Mouse (Mus musculus) CD8-positive naive resting alpha-beta T cell, adult 2 months (primary cell): ENCODE data around the gene Ephx3.
"Not testable (repeated sequence)": the region's sequence is repeated elsewhere in the genome, so short reads cannot be mapped to it uniquely, and the experiment has no call there.

Experiments used
- DNase-seq, 2 experiments: peaks; one replicate each; pipeline ENCODE4 v3.0.0; 2022; ENCODE audit warnings: low read depth in 2 of 2, low spot score in 2 of 2

Ephx3 gene

DNA sequence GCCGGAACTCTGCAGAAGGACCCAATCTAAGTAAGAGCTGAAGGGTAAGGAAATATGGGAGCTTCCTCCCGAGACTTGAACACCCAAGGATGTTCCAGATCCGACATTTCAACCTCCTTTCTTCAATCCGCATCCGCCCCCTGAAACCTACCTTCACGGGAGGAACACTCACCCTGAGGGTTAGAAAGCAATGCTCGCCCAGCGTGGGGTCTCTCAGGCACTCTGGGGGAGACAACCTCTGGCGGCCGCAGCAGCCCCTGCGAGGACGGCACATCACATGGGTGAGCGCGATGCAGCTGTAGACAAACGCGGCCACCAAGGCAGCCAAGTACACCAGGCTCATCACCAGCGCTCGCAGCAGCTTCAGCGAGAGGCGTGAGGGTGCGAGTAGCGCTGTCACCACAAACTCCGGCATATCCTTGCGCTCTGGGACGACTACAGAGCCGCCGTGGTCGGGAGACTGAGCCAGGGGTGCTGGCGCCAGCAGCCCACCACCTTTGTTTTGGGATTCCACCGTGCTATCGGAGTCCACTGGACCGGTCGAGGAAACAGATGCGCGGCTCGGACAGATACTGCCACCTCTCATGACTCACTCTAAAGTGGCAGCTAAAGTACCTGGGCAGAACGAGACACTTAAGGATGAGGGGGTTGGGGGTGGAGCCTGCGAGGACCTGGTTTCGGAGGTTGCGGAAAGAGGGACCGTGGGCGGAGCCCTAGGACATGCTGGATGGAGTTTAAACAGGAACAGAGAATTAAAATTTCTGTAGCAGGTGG lies at the start of gene Ephx3:
TSS of gene Ephx3 (minus strand) at position 687 of the 774 bp plus-strand sequence.
- no peak for DNase-seq

DNA sequence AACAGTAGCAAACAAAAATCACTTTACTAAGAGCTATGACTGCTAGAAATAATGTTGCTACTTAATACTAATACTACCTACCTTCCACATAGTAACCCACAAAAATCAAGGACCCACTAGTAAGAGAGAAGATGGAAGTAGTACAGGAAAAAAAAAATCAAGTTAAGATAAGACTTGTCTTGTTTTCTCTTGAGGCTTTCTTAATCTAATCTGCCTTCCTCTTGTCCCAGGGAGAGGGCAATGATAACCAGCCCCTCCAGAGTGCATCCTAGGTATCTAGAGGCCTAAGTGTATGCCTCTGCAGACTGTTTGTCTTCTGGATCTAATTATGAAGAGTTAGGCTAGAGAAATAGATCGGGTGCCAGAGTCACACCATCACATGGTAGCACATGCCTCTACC lies 49.2 kb upstream of the Ephx3 start:
- no peak for DNase-seq

DNA sequence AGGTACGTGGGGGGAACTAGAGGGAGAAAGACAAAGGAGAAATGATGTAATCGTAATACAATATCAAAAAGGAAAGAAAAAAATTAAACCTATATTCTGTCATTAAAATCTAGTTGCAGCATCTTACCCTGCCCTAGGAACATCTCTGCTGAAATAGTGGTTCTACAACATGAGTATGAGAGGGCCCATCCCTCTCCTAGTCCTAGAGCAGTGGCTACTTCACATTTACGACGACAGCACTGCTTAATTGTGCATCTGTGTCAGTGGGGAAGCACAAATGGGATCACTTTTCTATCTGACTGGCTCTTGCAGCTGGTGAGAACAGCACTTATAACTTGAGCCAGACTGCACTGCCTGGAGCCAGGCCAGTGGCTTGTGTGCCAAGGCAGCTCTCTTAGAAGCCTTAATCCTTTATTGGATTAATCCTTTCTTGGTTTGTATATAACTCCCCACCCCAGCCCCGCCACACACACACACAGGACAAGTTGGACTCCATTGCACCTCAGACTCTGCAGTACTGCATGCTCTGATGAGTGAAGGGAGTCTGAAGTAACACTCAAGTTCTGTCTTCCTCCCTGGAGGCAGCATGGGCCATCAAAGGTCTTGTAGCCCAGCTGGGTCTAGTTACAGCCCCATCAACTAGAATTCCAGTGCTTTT lies 46.3 kb upstream of the Ephx3 start:
- DNase-seq: no peak

DNA sequence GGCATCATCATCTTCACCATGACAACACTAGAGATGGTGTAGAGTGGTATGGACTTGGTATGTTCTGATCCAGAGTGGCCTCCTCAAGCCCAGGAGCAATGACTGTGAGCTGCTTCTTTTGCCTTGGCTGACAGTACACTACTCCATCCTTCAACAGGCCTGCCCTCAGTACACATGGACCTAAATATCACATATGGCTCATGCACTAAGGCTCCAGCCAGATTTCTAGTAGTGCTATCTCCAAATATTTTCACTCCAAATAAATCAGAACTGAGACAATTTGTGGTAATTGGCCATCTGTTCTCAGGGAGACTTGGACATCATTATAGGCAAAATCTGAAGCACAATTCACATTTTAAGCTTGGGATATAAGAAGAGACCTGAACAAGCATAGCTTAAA lies 43.8 kb upstream of the Ephx3 start:
- DNase-seq: no peak

DNA sequence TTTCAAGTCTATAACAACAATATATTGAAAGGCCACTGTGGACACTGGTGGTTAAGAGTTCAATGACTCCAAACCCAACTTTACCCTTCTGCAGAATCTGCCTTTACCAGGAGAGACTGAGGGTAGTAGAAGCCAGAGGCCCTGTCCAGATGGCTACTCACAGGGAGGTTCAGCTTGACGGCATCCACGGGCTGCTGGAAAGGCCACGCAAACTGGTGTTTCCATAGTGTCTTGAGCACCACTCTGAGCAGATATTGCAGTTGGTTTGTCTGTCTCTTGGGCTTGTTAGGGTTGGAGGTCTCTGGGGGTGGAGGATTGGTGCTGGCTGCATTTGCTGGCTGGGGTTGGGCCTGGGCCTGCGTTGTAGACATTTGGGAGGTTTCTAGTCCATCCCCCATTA lies 39.9 kb upstream of the Ephx3 start:
- DNase-seq: no peak

DNA sequence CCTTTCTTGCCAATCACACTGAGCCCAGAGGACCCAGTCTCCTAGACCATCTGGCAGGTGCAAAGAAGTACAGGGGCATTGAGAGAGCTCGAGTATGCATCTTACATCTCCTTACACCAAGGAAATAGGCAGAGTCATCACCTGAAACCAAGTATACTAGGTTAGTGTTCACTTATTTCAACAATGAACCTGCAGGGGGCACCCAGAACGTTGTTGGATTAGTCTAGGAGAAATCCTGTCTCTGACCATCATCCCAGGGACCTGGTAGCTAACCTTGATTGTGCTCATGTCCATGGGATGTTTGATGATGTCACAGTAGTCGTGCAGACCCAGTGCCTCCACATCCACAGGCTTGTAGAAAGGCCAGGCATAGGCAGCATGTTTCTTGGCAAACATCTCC lies 31.5 kb upstream of the Ephx3 start:
- DNase-seq: no peak

DNA sequence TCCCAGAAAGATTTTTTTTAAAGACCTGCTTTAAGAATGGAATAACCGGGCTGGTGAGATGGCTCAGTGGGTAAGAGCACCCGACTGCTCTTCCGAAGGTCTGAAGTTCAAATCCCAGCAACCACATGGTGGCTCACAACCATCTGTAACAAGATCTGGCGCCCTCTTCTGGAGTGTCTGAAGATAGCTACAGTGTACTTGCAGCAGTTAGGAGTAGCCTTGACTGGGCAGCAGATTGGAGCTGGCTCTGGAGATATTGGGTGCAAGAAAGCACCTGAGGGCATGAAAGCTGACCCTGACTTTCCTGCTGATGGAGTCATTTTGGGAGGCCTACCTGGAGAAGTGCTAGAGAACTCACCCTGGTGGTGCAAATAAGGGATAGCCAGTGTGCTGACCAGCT lies 26.2 kb upstream of the Ephx3 start:
- not testable (repeated sequence) for DNase-seq

DNA sequence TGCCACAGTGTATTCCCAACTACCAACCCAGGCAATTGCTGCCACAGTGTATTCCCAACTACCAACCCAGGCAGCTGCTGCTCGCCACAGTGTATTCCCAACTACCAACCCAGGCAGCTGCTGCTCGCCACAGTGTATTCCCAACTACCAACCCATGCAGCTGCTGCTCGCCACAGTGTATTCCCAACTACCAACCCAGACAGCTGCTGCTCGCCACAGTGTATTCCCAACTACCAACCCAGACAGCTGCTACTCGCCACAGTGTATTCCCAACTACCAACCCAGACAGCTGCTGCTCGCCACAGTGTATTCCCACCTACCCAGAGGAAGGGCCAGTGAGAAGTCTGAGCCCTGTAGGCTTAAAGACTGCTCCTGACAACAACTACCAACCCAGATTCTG lies 22.2 kb upstream of the Ephx3 start:
- DNase-seq: not testable (repeated sequence)

DNA sequence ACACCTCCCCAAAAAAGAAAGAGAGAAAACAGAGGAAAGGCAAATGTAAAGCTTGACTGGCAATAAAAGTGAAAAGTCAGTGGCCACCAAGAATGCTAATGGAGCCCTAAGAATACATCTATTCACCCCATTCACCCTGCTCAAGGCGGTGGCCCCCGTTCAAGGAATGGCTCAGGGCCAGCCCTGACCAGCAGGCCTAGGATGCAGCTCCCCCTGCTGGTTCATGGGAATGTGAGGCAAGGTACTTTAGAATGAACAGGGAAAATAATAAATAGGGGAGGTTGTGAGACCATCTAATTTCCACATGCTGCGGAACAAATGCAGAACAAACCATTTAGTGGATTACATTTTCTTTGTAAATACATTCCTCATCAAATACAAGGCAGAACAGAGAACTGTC lies 20.4 kb upstream of the Ephx3 start:
- peak; percentile 32 to 36 for DNase-seq

DNA sequence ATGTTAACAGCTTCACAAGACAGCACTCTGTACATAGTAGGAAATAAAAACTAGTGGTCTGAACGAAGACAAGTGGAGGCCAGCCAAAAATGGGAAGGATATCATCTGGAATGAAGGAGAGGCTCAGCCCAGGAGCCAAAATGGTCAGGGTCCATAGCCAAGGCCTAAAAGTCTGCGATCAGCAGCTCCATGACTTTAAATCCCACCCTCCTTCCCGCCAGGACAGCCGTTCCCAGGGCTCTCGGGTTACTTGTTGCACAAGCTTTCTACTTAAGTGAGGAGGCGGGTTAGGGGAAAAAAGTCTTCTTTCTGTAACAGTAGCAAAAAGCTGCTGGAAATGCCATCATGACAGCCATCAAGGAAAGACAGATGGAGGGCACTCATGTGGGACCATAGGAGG lies 19.8 kb upstream of the Ephx3 start:
- no peak for DNase-seq

DNA sequence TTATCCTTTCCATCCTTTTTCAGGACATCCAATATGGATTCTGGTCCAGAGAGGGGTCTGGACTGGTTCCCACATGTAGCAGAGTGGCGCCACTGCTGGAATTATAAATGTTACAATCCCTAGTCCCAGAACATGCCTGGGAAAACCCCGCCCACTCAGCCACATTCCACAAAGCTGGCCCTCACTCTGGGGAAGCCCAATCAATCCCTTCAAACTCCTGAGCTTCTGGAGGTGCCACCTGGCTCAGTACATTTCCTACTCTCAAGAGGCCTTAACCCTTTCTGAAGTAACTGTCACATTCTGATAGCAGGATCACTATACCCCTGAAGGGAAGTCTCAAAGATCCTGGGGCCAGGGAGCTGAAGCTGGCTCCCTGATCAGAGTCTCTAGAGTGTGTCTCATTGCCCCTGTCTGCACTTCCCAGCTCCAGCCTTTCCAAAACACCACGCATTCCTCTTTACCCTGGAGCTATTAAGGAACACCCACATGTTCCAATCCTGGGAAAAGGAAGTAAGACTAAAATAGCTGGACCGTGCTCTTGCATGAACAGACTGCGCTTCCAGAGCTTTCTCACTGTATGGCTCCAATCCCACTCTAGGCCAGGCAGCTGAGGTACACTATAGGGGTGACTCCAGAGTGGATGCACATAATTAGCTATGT lies 18.4 kb upstream of the Ephx3 start:
- no peak for DNase-seq

DNA sequence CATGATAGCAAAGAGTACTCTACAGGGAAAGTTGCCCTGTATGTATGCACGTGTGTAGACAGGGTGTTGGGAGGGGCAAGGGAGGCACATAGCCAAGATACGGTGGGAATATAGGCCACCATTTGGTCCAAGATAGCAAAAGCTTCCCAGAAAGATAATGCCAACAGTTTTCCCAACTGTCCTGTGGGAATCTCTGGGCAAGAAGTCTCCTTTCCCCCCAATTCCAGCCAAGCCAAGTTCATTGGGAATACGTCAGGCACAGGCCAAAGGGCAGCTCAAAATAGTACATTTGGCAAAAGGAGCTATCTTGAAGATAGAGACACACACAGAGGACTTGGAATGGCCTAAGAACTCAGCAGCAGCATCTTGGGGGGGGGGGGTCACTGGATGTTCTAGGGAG lies 16.0 kb upstream of the Ephx3 start:
- no peak for DNase-seq

DNA sequence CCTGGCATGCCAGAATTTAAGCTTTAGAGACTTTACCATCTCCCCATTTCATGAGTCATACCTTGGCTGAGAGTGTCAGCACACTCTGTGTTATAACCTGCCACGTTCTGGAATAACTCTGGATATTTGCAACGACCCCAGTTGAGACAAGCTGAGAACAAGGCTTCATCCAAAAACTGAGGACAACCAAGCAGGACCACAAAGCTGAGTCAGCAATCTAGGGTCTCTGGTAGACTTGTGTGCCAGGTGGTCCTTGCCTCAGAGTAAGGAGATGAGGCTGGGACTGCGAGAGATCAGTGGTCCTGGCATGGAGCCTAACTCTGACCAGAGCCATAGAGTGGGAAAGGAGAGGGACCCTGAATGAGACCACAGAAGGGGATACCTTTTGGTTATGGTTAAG lies 13.6 kb upstream of the Ephx3 start:
- DNase-seq: no peak

DNA sequence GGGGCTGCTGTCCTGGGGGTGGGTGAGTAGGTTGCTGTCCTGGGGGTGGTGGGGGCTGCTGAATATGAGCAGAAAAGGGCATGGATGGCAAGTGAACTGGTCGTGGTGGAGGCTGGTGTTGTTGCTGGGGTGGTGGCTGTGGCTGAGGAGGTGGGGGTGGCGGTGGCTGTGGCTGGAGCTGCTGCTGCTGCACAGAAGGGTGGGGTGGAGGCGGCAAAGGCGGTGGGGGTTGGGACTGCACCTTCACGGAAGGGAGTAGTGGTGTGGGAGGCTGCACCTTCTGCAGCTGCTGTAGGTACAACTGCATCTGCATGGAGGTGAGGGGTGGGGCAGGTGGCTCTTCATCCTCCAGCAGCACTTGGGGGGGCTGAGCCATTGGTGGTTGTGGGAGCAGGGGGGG lies 11.7 kb upstream of the Ephx3 start:
- DNase-seq: peak; percentile 30 to 55

DNA sequence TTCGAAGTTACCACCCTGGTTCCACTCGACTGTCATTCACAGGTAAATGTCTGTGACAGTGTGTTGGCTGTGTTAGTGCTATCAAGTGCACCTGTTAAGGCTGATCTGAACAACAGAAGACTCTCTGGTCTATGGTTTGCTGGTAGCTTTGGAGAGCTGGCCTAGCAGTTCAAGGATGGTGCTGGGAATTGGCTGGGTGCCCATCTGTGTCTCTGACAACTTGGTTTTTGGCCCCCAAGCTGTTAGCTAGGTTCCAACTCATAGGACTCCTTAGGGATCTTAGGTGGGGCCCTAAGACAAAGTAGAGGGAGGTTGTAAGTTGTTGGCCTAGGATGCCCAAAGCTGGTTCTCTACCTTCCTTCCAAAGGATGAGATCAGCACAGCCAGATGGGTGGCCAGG lies 10.4 kb upstream of the Ephx3 start:
- no peak for DNase-seq

DNA sequence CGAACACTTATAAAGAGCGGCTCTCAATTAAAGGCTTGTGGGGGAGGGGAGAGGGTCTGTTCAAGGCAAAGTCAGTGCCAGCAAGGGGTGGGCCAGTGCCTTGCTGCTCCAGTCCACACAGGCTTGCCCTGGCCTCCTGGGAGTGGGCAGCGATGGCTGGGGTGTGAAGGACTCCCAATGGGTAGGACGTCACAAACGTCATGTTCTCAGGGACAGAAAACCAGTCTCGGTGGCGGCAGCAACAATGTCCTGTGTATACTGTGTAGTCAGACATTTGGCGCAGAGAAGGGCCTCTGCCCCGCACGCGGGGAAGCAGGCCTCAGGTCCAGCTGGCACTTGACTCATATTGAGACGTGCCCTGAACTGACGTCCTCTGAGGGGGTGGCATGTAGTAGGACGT lies 7.8 kb upstream of the Ephx3 start:
- no peak for DNase-seq

DNA sequence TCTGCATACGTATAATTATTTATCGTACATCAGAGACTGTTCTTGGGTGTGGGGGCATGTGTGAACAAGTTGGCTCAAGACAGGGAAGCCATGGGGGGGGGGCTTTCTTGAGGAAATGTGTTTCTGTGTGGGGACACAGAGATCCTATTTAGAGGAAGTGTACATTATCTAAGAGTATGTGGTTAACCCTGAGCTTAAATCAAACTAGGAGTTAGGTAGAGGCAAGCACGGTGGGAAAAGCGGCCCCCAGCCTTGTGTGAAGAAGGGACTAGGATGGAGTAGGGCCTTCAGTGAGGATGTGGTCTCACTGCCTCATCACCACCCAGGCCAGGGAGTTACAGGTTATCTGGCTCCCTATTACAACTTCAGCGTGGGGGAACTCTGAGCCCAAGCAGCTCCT lies 6.4 kb upstream of the Ephx3 start:
- DNase-seq: no peak

DNA sequence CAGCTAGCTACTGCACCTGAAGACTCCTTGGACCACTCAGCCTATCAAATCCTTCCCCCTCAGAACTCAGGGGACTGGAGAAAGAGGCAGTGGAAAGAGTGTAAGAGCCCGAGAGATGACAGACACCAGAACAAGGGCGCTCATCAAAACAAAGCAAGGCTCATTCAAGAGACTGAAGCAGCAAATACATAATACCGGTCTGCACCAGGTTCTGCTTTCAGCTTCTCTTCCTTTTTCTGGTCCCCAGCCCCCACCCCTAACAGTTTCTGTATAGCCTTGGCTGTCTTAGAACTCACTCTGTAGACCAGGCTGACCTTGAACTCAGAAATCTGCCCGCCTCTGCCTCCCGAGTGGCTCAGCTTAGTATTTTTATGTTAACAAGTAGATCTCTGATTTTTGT lies 3.7 kb upstream of the Ephx3 start:
- no peak for DNase-seq

DNA sequence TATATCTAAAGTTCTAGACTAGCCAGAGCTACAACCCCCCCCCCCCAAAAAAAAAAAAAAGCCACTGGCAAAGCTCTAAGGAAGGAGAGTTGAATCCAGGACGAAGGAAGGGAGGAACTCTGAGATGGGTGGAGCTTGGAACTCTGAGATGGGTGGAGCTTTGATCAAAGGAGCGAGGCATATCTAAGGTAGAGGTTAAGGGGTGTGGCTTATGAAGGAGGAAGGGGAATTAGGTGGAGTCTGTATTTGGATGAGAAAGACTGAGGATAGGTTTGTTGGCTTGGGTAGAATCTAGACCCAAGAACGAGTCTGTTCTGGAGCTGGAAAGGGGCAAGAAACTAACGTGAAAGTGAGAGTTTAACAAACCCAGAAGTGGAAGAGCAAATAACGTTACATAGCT lies 501 bp upstream of the Ephx3 start:
- DNase-seq: no peak

DNA sequence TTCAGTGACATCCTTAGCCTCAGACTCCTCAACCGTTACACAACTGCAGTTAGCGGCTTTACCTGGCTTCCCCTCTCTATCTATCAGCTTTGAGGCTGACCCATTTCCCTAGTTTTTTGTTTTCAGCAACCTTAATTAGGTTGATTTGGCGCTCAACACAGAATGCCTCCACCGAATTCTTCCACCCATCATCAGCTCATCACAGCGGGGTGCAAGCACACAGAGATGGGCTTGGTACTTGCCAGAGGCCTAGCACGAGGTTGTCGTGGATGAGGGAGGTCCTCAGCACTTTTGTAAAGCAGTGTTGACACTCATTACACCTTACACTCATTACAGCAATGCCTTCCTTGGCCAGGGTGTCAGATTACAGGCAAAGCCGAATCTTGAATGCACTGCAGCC lies 6.3 kb downstream of the Ephx3 start:
- no peak for DNase-seq

DNA sequence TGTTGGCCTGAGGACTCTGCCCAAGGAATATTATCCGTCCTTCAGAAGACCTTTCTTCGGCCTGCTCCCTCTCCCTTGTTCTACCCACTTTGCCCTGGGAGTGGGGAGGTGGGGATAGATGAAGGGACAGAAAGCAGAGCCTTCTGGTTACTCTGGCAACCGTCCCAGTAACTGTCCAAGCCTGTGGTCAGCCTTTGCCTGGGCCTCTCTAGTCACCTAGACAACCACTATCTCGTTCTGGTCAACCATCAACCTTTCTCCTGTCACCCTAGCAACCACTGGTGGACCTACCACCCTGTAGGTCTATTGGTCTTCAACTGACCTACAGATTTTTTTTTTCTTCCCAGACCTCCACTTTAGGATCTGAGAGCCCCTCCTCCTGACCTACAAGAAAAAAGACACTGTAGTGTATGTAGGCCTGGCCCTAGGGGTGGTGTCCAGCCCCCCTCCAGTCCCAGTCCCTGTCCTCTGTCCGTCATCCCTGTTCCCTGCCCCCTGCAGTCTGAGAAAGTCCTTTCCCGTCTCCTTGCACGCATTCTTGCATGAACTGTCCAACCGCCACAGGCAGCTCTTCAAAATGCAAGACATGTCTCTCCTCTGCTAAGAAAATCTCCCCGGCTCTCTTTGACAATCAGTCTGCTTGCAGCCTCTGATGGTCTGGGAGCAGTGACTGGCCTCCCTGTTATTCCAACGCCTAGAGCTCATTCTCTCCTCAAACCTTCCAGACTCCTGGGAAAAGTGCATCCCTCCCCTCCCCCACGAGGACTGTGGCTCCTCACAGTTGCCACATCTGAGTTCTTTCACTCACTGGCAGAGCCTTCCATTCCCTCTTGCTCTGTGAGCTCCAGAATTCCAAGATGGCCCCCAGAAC lies 9.5 kb downstream of the Ephx3 start:
- DNase-seq: no peak

DNA sequence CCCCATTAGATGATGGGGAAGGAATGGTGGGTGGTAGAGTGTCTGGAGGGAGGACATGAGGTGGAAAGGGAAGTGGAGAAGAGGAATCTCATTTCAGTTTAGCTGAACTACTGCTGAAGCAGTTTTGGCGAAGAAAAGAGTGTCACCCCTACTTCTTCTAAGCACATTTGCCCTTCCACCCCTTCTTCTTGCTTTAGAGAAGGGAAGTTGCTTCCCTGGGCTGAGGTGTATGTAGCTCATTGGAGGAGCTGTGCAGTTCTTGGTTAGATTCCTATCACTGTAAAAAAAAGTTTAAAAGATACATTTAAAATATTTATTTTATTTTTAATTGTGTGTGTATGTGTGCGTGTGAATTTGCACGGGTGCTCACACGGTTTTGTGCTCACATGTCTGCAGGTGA lies 12.4 kb downstream of the Ephx3 start:
- no peak for DNase-seq
